ENCODE assay signal across 8 mouse cellular contexts in genomic region chr3:9573581-9573980, GRCm38 (mm10). TPM values are rescaled to one million over a fixed set of nuclear protein-coding genes. Genes with fewer than 3 reads are reported as not detected.
DNase-seq lines count a peak whose midpoint lies in the region; ATAC-seq and TF ChIP-seq lines count a peak whose summit lies in the region.

No protein-coding gene starts in this region.

- H3K79me2 ChIP-seq in C2C12 (ENCODE audit: control insufficient read depth, insufficient read depth) = no peaks in the 10 kb centered on the region

- no peak overlapping the region for H3K4me2 ChIP-seq in limb, embryonic 13.5 days (replicated peaks)
- no peak overlapping the region for H3K4me2 ChIP-seq in midbrain, embryonic 16.5 days (ENCODE audit: low read length)

- intact Hi-C loops in heart, postnatal 10 days (cut with DNase I) = loop anchor here (5.0 kb wide), 1 partner anchor 76 kb away; no protein-coding TSS in a partner anchor

- no peaks in the 10 kb centered on the region for H3K36me3 ChIP-seq in C2C12 (ENCODE audit: control insufficient read depth, insufficient read depth)
- no peaks in the 10 kb centered on the region for H3K36me3 ChIP-seq in limb, embryonic 13.5 days
- H3K36me3 ChIP-seq in midbrain, embryonic 16.5 days (ENCODE audit: control insufficient read depth, insufficient read depth, low read length) = no peaks in the 10 kb centered on the region

- peaks cover 56% of the 10 kb centered on the region for H3K4me1 ChIP-seq in limb, embryonic 13.5 days
- H3K4me1 ChIP-seq in midbrain, embryonic 16.5 days (ENCODE audit: control insufficient read depth, insufficient read depth, low read length) = peaks cover 14% of the 10 kb centered on the region

- H3K27ac ChIP-seq in limb, embryonic 13.5 days = no peak overlapping the region
- no peak overlapping the region for H3K27ac ChIP-seq in midbrain, embryonic 16.5 days (ENCODE audit: low read length)

- no peaks in the 10 kb centered on the region for H3K9me3 ChIP-seq in limb, embryonic 13.5 days
- no peaks in the 10 kb centered on the region for H3K9me3 ChIP-seq in midbrain, embryonic 16.5 days (replicated peaks; ENCODE audit: control insufficient read depth, low read length, poor library complexity, severe bottlenecking)

- H3K27me3 ChIP-seq in C2C12 (ENCODE audit: control insufficient read depth, insufficient read depth, insufficient read length) = no peaks in the 10 kb centered on the region
- no peaks in the 10 kb centered on the region for H3K27me3 ChIP-seq in limb, embryonic 13.5 days
- H3K27me3 ChIP-seq in midbrain, embryonic 16.5 days (ENCODE audit: control insufficient read depth, insufficient read depth, low read depth, low read length) = no peaks in the 10 kb centered on the region

- H3K9ac ChIP-seq in limb, embryonic 13.5 days = no peak overlapping the region
- H3K9ac ChIP-seq in midbrain, embryonic 16.5 days (ENCODE audit: low read depth, low read length) = no peak overlapping the region

- no peak overlapping the region for H3K4me3 ChIP-seq in C2C12 (ENCODE audit: insufficient read depth, poor library complexity, severe bottlenecking)
- no peak overlapping the region for H3K4me3 ChIP-seq in limb, embryonic 13.5 days
- no peak overlapping the region for H3K4me3 ChIP-seq in midbrain, embryonic 16.5 days (ENCODE audit: low read depth, low read length)

- no peak overlapping the region for H3ac ChIP-seq in C2C12 (ENCODE audit: control insufficient read depth, insufficient read length, low read depth)

- peak; percentile 81 for ATAC-seq in limb, embryonic 13.5 days (ENCODE audit: low FRiP score, low read depth)
- no peak for ATAC-seq in midbrain, embryonic 16.5 days

- no peak for TF ChIP-seq CTCF in C2C12 (IDR thresholded peaks at IDR 0.05; ENCODE audit: control insufficient read depth, insufficient read depth, insufficient read length)

- DNase-seq in brain, adult 2 months (ENCODE audit: low read depth, low spot score) = peak; percentile 72
- DNase-seq in heart, postnatal 10 days = peak; percentile 72 to 77
- peak; percentile 71 for DNase-seq in skeletal muscle tissue, adult 2 months (ENCODE audit: low read depth, low spot score)
- DNase-seq in frontal cortex, postnatal 36 days (ENCODE audit: low spot score in 2 of 2) = no peak
- DNase-seq in layer of hippocampus, adult 9-11 months = no peak

- no peaks in the 10 kb centered on the region for H3K79me3 ChIP-seq in C2C12 (ENCODE audit: low read depth)

- WGBS in limb, embryonic 13.5 days = 10% methylated on average over 6 of the region's 6 CpGs
- 66% methylated on average over 6 of the region's 6 CpGs for WGBS in midbrain, embryonic 16.5 days

TF ChIP-seq in C2C12, 6 proteins besides CTCF, POLR2A, EP300 and RAD21:
- TF ChIP-seq MAX (IDR thresholded peaks at IDR 0.05) (peak; percentile 51), MYOD1 (IDR thresholded peaks at IDR 0.05; ENCODE audit: control insufficient read depth, insufficient read length, low read depth) (no peak), USF1 (IDR thresholded peaks at IDR 0.05; ENCODE audit: low read depth) (peak; percentile 94)

RNA-seq across cellular contexts. Expression of gene Zfp704, which starts 36.3 kb away (rescaled TPM):
- 1.7 TPM for polyA plus RNA-seq in C2C12 (2012; fragmentation: generic; extraction: Trizol)
- 10 to 100 TPM; 27.2 to 30.8 TPM for total RNA-seq in heart, postnatal 10 days (2021)
- polyA plus RNA-seq in limb, embryonic 13.5 days (2015; fragmentation: Nextera tagmentation; extraction: Ambion mirVana) = 11.1 and 11.9 TPM in 2 replicates
- 14.6 and 14.8 TPM in 2 replicates for polyA plus RNA-seq in midbrain, embryonic 16.5 days (2015; fragmentation: Nextera tagmentation; extraction: Ambion mirVana)

Comparison
In these comparisons a context has a peak if more than half of its experiments do, and no peak if none do; other contexts are left out.
1. DNase-seq: peak in brain, adult 2 months (single experiment), heart, postnatal 10 days (2 of 2) and skeletal muscle tissue, adult 2 months (single experiment); none in frontal cortex, postnatal 36 days (0 of 2) and layer of hippocampus, adult 9-11 months (single experiment).